Mouse (Mus musculus) limb, embryonic 11.5 days (tissue): ENCODE measurements around the gene Usp46. TPM values are rescaled to one million over a fixed set of nuclear protein-coding genes. Genes with fewer than 3 reads are reported as not detected.

Experiments
- ATAC-seq: fragments of 200-750 bp; cut with Nextera tagmentation; 2 replicates; pipeline ENCODE4 v1.8.0; 2017; ENCODE audit warnings: low read depth; ENCODE audit not compliant: insufficient number of reproducible peaks, low FRiP score, low TSS enrichment
- DNase-seq: peaks from one replicate; pipeline ENCODE4 v3.0.0-alpha.2; 2015; ENCODE audit warnings: low spot score
- H3K27ac ChIP-seq: fragments of 300-500 bp; sonication (generic); replicated peaks from 2 replicates; pipeline ENCODE4 v1.5.1; 2014; ENCODE audit warnings: low read depth, mild to moderate bottlenecking, low read length
- H3K27me3 ChIP-seq: fragments of 300-500 bp; sonication (generic); 2 replicates; pipeline ENCODE4 v1.6.1; 2014; ENCODE audit warnings: mild to moderate bottlenecking, low read length, mixed read lengths; ENCODE audit not compliant: control insufficient read depth, insufficient read depth
- H3K36me3 ChIP-seq: fragments of 300-500 bp; sonication (generic); 2 replicates; pipeline ENCODE4 v1.6.1; 2014; ENCODE audit warnings: mild to moderate bottlenecking, low read length, moderate library complexity, mixed read lengths; ENCODE audit not compliant: control insufficient read depth, insufficient read depth
- H3K4me1 ChIP-seq: fragments of 300-500 bp; sonication (generic); 2 replicates; pipeline ENCODE4 v1.6.1; 2014; ENCODE audit warnings: low read length, mixed read lengths; ENCODE audit not compliant: control insufficient read depth, insufficient read depth
- H3K4me2 ChIP-seq: fragments of 300-500 bp; sonication (generic); 2 replicates; pipeline ENCODE4 v1.6.1; 2014; ENCODE audit warnings: low read depth, mild to moderate bottlenecking, moderate library complexity; ENCODE audit not compliant: severe bottlenecking
- H3K4me3 ChIP-seq: fragments of 300-500 bp; sonication (generic); 2 replicates; pipeline ENCODE4 v1.5.1; 2014; ENCODE audit warnings: low read depth, low read length
- H3K9ac ChIP-seq: fragments of 300-500 bp; sonication (generic); 2 replicates; pipeline ENCODE4 v1.6.1; 2014; ENCODE audit warnings: mild to moderate bottlenecking, low read length
- H3K9me3 ChIP-seq: fragments of 300-500 bp; sonication (generic); 2 replicates; pipeline ENCODE4 v1.6.1; 2016; ENCODE audit warnings: low read length; ENCODE audit not compliant: control insufficient read depth
- WGBS: fragments of 180-500 bp; shearing (Covaris S2); extraction: QIAGEN DNeasy Blood & Tissue Kit; methylation state at CpG from one replicate; pipeline ENCODE4 v1.1.7; 2014; 5-methylcytosine and 5-hydroxymethylcytosine counted together
- polyA plus RNA-seq: library from polyadenylated mRNA; unstranded; fragments of >200 nt; fragmentation: Nextera tagmentation; extraction: Ambion mirVana; gene quantifications from 2 replicates; pipeline ENCODE4 v1.2.1, GENCODE M21; 2014

The Usp46 gene
- polyA plus RNA-seq, 1 experiment from 2014 or later = 48.8 TPM

DNA sequence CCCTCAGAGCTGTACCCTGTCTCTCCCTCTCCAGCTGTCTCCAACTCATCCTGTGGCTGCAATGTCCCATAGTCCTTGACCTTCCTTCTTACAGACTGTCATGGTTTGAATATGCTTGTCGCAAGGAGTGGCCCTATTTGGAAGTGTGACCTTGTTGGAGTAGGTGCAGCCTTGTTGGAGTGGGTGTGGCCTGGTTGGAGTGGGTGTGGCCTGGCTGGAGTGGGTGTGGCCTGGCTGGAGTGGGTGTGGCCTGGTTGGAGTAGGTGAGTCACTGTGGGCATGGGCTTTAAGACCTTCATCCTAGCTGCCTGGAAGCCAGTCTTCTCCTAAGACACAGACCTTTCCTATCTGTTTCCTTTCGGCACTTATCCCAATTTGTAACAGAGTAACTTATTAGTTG lies 17.3 kb downstream of the Usp46 start:
- no peak for DNase-seq
- H3K9me3 ChIP-seq = no peaks in the 10 kb centered on the region

GRCm38 (mm10) chr5:74048846-74049495 lies 19.3 kb downstream of the Usp46 start:
- no peak for DNase-seq
- ATAC-seq = no peak
- H3K4me3 ChIP-seq = no peak overlapping the region
- no peaks in the 10 kb centered on the region; the same call in 1 of the 2 replicates for H3K36me3 ChIP-seq
- H3K27ac ChIP-seq = no peak overlapping the region
- no peaks in the 10 kb centered on the region for H3K27me3 ChIP-seq
- WGBS = 92% methylated on average over 16 of the region's 16 CpGs
- peaks cover 9% of the 10 kb centered on the region for H3K4me1 ChIP-seq
- H3K9ac ChIP-seq = no peak overlapping the region
- H3K9me3 ChIP-seq = no peaks in the 10 kb centered on the region
- no peak overlapping the region for H3K4me2 ChIP-seq

More for the DNA sequence above, 17.3 kb downstream of the Usp46 start:
- no peaks in the 10 kb centered on the region; the same call in 1 of the 2 replicates for H3K36me3 ChIP-seq
- H3K27me3 ChIP-seq = no peaks in the 10 kb centered on the region
- no peak overlapping the region for H3K27ac ChIP-seq
- ATAC-seq = no peak
- no peak overlapping the region for H3K4me3 ChIP-seq
- H3K4me1 ChIP-seq = no peaks in the 10 kb centered on the region
- no peak overlapping the region for H3K9ac ChIP-seq
- 94% methylated on average over 2 of the region's 2 CpGs for WGBS
- H3K4me2 ChIP-seq = no peak overlapping the region

DNA sequence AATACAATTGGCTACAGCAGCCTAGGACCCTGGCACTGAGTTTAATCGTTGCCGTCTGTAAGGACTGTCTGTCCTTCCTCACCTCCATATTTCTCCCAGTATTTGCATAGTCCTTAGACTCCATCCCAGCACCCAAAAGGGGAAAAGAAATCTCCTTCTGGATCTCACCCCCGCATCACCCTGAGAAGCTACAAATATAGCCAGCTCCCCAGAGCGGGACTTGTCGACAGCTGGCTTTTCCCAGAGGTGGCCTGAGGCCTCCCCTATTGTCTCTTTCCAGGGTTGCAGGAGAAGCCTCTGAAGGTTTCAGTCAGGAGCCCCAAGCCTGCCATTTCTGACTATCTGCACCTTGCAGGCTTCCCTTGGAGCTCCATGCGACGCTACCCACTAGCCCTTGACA lies 23.6 kb downstream of the Usp46 start:
- H3K4me3 ChIP-seq = no peak overlapping the region
- no peak overlapping the region for H3K9ac ChIP-seq
- WGBS = 78% methylated on average over 7 of the region's 7 CpGs
- ATAC-seq (no peak), DNase-seq (no peak)
- no peak overlapping the region for H3K4me2 ChIP-seq
- H3K9me3 ChIP-seq = no peaks in the 10 kb centered on the region
- H3K4me1 ChIP-seq = peaks cover 15% of the 10 kb centered on the region
- H3K27ac ChIP-seq = no peak overlapping the region
- H3K27me3 ChIP-seq = no peaks in the 10 kb centered on the region
- H3K36me3 ChIP-seq = no peaks in the 10 kb centered on the region; the same call in 1 of the 2 replicates

GRCm38 (mm10) chr5:74042796-74043340 lies 25.4 kb downstream of the Usp46 start:
- H3K27ac ChIP-seq = no peak overlapping the region
- no peak overlapping the region for H3K4me3 ChIP-seq
- no peaks in the 10 kb centered on the region; the same call in 1 of the 2 replicates for H3K36me3 ChIP-seq
- no peaks in the 10 kb centered on the region for H3K27me3 ChIP-seq
- ATAC-seq (no peak), DNase-seq (no peak)
- no peaks in the 10 kb centered on the region for H3K9me3 ChIP-seq
- H3K9ac ChIP-seq = no peak overlapping the region
- WGBS = 78% methylated on average over 6 of the region's 6 CpGs
- H3K4me2 ChIP-seq = no peak overlapping the region
- peaks cover 15% of the 10 kb centered on the region for H3K4me1 ChIP-seq

- H3K27ac ChIP-seq = no peak overlapping the region
- H3K4me2 ChIP-seq = no peak overlapping the region
- no peak overlapping the region for H3K9ac ChIP-seq
- H3K4me3 ChIP-seq = no peak overlapping the region
- DNase-seq (no peak), ATAC-seq (no peak)
- H3K4me1 ChIP-seq = peaks cover 14% of the 10 kb centered on the region
- no peaks in the 10 kb centered on the region for H3K9me3 ChIP-seq
- no peaks in the 10 kb centered on the region for H3K27me3 ChIP-seq
- WGBS = 93% methylated on average over 4 of the region's 4 CpGs
- 0 out of 2 replicates have a peak, but pooled peaks cover 5% of the 10 kb centered on the region for H3K36me3 ChIP-seq
Observed at GRCm38 (mm10) chr5:74040541-74040940, 27.7 kb downstream of the Usp46 start.

DNA sequence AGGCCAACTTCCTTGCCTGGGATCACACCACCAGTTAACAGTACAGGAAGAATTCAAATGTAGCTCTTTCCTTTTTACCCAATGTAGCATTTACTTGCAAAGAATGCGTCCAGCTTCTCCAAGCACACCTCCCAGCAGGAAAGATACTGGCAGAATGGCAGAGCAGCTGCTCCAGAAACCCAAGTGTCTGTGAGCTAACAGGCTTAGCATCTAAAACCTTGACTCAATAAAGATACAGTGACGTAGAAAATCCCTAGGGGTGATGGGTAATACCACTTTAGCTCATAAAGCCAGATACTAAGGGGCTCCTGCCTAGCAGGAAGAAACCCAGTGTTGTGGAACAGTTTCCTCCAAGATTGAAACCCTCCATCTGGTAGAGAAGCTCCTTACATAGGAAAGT lies 32.8 kb downstream of the Usp46 start:
- no peak for ATAC-seq
- DNase-seq = no peak
- Histone ChIP-seq H3K9me3 (no peaks in the 10 kb centered on the region), H3K4me3 (no peak overlapping the region), H3K4me2 (no peak overlapping the region), H3K27me3 (no peaks in the 10 kb centered on the region), H3K4me1 (no peaks in the 10 kb centered on the region), H3K27ac (no peak overlapping the region), H3K36me3 (peaks cover 5% of the 10 kb centered on the region; the same call in 1 of the 2 replicates), H3K9ac (no peak overlapping the region)
- 80% methylated on average over 2 of the region's 2 CpGs for WGBS

DNA sequence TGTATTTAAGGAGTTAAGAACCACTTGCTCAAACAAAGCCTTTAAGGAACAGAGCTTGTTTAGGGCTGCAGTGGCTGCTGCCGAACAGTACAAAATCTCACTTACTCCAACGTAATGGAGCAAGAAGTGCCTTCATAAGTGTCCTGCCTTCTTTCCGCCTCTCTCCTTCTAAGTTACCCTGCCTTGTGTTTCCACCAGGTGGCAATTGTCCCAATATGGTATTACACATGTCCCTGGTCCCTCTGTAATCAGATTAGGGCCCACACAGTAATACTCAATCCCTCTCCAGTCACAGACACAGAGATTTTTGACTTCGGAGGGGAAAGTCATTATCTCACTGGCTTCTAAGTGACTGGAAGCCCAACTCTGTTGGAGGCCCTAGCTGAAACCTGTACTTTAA lies 34.1 kb downstream of the Usp46 start:
- Histone ChIP-seq H3K9ac (no peak overlapping the region), H3K4me2 (no peak overlapping the region), H3K4me1 (no peaks in the 10 kb centered on the region), H3K4me3 (no peak overlapping the region), H3K27me3 (no peaks in the 10 kb centered on the region), H3K9me3 (no peaks in the 10 kb centered on the region), H3K36me3 (peaks cover 6% of the 10 kb centered on the region; the same call in 1 of the 2 replicates), H3K27ac (no peak overlapping the region)
- 88% methylated on average over 4 of the region's 4 CpGs for WGBS
- DNase-seq (no peak), ATAC-seq (no peak)

GRCm38 (mm10) chr5:74029787-74030186 lies 38.4 kb downstream of the Usp46 start:
- peaks cover 7% of the 10 kb centered on the region for H3K36me3 ChIP-seq
- no peaks in the 10 kb centered on the region for H3K4me1 ChIP-seq
- no peak overlapping the region for H3K4me3 ChIP-seq
- no peak for DNase-seq
- ATAC-seq = no peak
- H3K27ac ChIP-seq = no peak overlapping the region
- no peaks in the 10 kb centered on the region for H3K9me3 ChIP-seq
- no peaks in the 10 kb centered on the region for H3K27me3 ChIP-seq
- no peak overlapping the region for H3K4me2 ChIP-seq
- no peak overlapping the region for H3K9ac ChIP-seq
- 85% methylated on average over 7 of the region's 7 CpGs for WGBS
